ENCODE assay signal across 20 mouse cellular contexts in genomic region chr6:55040031-55040430, GRCm38 (mm10). TPM values are rescaled to one million over a fixed set of nuclear protein-coding genes. Genes with fewer than 3 reads are reported as not detected.
A peak's percentile ranks its signal among the peaks of the same experiment; 100 is the strongest.
DNase-seq lines count a peak whose midpoint lies in the region; ATAC-seq and TF ChIP-seq lines count a peak whose summit lies in the region.
"Had no signal": no experiment of that assay in that cellular context is flagged by ENCODE, and none has a peak within 500 bp of the region (broad histone marks: within the 10 kb centered on the region; RNA-seq: fewer than 3 reads in every experiment).

No protein-coding gene starts in this region.

- WGBS in heart, embryonic 15.5 days = 39% methylated on average over 1 of the region's 1 CpGs
- 72% methylated on average over 1 of the region's 1 CpGs for WGBS in liver, embryonic 13.5 days (ENCODE audit: insufficient replicate concordance)

- no peak overlapping the region for H3K27ac ChIP-seq in heart, embryonic 15.5 days
- no peak overlapping the region for H3K27ac ChIP-seq in CH12.LX (ENCODE audit: insufficient read depth, low read depth)
- no peak overlapping the region for H3K27ac ChIP-seq in liver, embryonic 13.5 days
- H3K27ac ChIP-seq: embryonic facial prominence, embryonic 15.5 days; forebrain, embryonic 15.5 days; hindbrain, embryonic 13.5 days; neural tube, embryonic 12.5 days had no signal

- H3K27me3 ChIP-seq in heart, embryonic 15.5 days = no peaks in the 10 kb centered on the region
- H3K27me3 ChIP-seq in CH12.LX (replicated peaks) = no peaks in the 10 kb centered on the region
- H3K27me3 ChIP-seq in liver, embryonic 13.5 days = no peaks in the 10 kb centered on the region
- H3K27me3 ChIP-seq: embryonic facial prominence, embryonic 15.5 days; forebrain, embryonic 15.5 days; hindbrain, embryonic 13.5 days; neural tube, embryonic 12.5 days had no signal

- peaks cover 16% of the 10 kb centered on the region for H3K4me1 ChIP-seq in heart, embryonic 15.5 days (replicated peaks)
- H3K4me1 ChIP-seq in CH12.LX (ENCODE audit: control insufficient read depth in 1 of 2, insufficient read depth in 2 of 2) = peaks cover 22 to 49% of the 10 kb centered on the region in 2 experiments
- peaks cover 40% of the 10 kb centered on the region for H3K4me1 ChIP-seq in liver, embryonic 13.5 days (replicated peaks)

- TF ChIP-seq EP300 in CH12.LX (IDR thresholded peaks at IDR 0.05; ENCODE audit: low read length) = no peak

- dilution Hi-C loops in CH12.LX (cut with MboI; ENCODE audit: extremely low pct_ligation_motif_present, extremely low pct_unique_long_range_greater_than_20kb, low sequenced_read_pairs) = no loop called here

- peaks cover 70% of the 10 kb centered on the region for H3K79me2 ChIP-seq in CH12.LX (replicated peaks; ENCODE audit: control insufficient read depth, extremely low read depth, insufficient read depth, poor library complexity, severe bottlenecking)

- no peak overlapping the region for H3K9ac ChIP-seq in heart, embryonic 15.5 days
- H3K9ac ChIP-seq in CH12.LX (ENCODE audit: insufficient read depth, low read depth) = no peak overlapping the region
- H3K9ac ChIP-seq in liver, embryonic 13.5 days = peak overlapping the region; percentile 7; the same call in 1 of the 2 replicates
- H3K9ac ChIP-seq: embryonic facial prominence, embryonic 15.5 days; forebrain, embryonic 15.5 days; hindbrain, embryonic 13.5 days; neural tube, embryonic 12.5 days had no signal

- no peak for TF ChIP-seq RAD21 in CH12.LX (IDR thresholded peaks at IDR 0.05; ENCODE audit: low read depth, low read length)

- no peak for ATAC-seq in heart, embryonic 15.5 days (replicated peaks; ENCODE audit: insufficient number of reproducible peaks, insufficient read depth, low FRiP score, low read depth)
- no peak for ATAC-seq in liver, embryonic 13.5 days (ENCODE audit: low read depth)
- ATAC-seq: forebrain, embryonic 15.5 days; intestine, postnatal 0 days; midbrain, embryonic 16.5 days had no signal

- TF ChIP-seq POLR2A in CH12.LX (IDR thresholded peaks at IDR 0.05; ENCODE audit: low read depth, low read length) = no peak

- H3K4me2 ChIP-seq in heart, embryonic 15.5 days = peak overlapping the region; percentile 84
- H3K4me2 ChIP-seq in CH12.LX (ENCODE audit: insufficient read depth, low read depth, poor library complexity, severe bottlenecking) = peak overlapping the region; percentile 95
- H3K4me2 ChIP-seq in liver, embryonic 13.5 days = peak overlapping the region; percentile 77
- H3K4me2 ChIP-seq: embryonic facial prominence, embryonic 15.5 days had no signal

- no peaks in the 10 kb centered on the region for H3K9me3 ChIP-seq in heart, embryonic 15.5 days (replicated peaks)
- H3K9me3 ChIP-seq in CH12.LX (replicated peaks; ENCODE audit: low read length) = peaks cover 4% of the 10 kb centered on the region
- no peaks in the 10 kb centered on the region for H3K9me3 ChIP-seq in liver, embryonic 13.5 days (replicated peaks)
- H3K9me3 ChIP-seq: embryonic facial prominence, embryonic 15.5 days; forebrain, embryonic 15.5 days; hindbrain, embryonic 13.5 days; neural tube, embryonic 12.5 days had no signal

- in situ Hi-C loops in CH12.LX (cut with MboI; ENCODE audit: low pct_ligation_motif_present, low pct_unique_long_range_greater_than_20kb, low sequenced_read_pairs) = no loop called here

- TF ChIP-seq CTCF in CH12.LX (conservative IDR thresholded peaks at IDR 0.05 in 1 of 2, IDR thresholded peaks at IDR 0.05 in 1 of 2; ENCODE audit: low read depth in 2 of 2, low read length in 2 of 2) = no peak

- no peaks in the 10 kb centered on the region for H3K36me3 ChIP-seq in heart, embryonic 15.5 days
- peaks cover 10 to 40% of the 10 kb centered on the region in 2 experiments for H3K36me3 ChIP-seq in CH12.LX (replicated peaks in 1 of 2; ENCODE audit: control insufficient read depth in 1 of 2, insufficient read depth in 1 of 2, low read length in 1 of 2)
- H3K36me3 ChIP-seq in liver, embryonic 13.5 days = peaks cover 9% of the 10 kb centered on the region
- H3K36me3 ChIP-seq: embryonic facial prominence, embryonic 15.5 days; forebrain, embryonic 15.5 days; hindbrain, embryonic 13.5 days; neural tube, embryonic 12.5 days had no signal

- DNase-seq in heart, adult 9 months (ENCODE audit: low spot score in 2 of 2) = no peak
- peak; percentile 15 for DNase-seq in 3T3-L1 (ENCODE audit: low read depth, low spot score)
- no peak for DNase-seq in CH12.LX (ENCODE audit: extremely low read depth)
- no peak for DNase-seq in liver, embryonic 13.5 days
- no peak for DNase-seq in layer of hippocampus, postnatal 14 days (ENCODE audit: low spot score in 2 of 2)
- no peak for DNase-seq in cerebellum, postnatal 14 days
- DNase-seq: adrenal gland, adult 2 months; cerebellum, adult 11-12 months; kidney, postnatal 14 days; lung, adult 18-20 months; lung, postnatal 36 days; retina, postnatal 1 day; thymus, adult 2 months had no signal

- no peak overlapping the region for H3K4me3 ChIP-seq in heart, embryonic 15.5 days
- peak overlapping the region in 2 of 3 experiments; percentile 92 to 100 for H3K4me3 ChIP-seq in CH12.LX (replicated peaks in 1 of 3; ENCODE audit: low read depth in 2 of 3, low read length in 2 of 3, poor library complexity in 1 of 3)
- H3K4me3 ChIP-seq in liver, embryonic 13.5 days (replicated peaks) = peak overlapping the region; percentile 99
- H3K4me3 ChIP-seq: embryonic facial prominence, embryonic 15.5 days; forebrain, embryonic 15.5 days; neural tube, embryonic 12.5 days had no signal

TF ChIP-seq in CH12.LX, 34 proteins besides CTCF, POLR2A, EP300 and RAD21:
- no peak for TF ChIP-seq PAX5 (IDR thresholded peaks at IDR 0.05; ENCODE audit: low read length)
- TF ChIP-seq KAT2A (IDR thresholded peaks at IDR 0.05; ENCODE audit: insufficient replicate concordance, low read length) = no peak
- no peak for TF ChIP-seq TBP (conservative IDR thresholded peaks at IDR 0.05; ENCODE audit: low read depth, low read length)
- TF ChIP-seq USF1 (IDR thresholded peaks at IDR 0.05; ENCODE audit: low read depth, low read length) = no peak
- TF ChIP-seq ZNF384 (IDR thresholded peaks at IDR 0.05; ENCODE audit: low read depth, low read length) = no peak
- no peak for TF ChIP-seq POLR2AphosphoS2 (IDR thresholded peaks at IDR 0.05; ENCODE audit: low read depth, low read length)
- TF ChIP-seq MAFK (IDR thresholded peaks at IDR 0.05; ENCODE audit: insufficient replicate concordance, low read length) = no peak
- TF ChIP-seq JUND (conservative IDR thresholded peaks at IDR 0.05; ENCODE audit: low read depth, low read length) = no peak
- TF ChIP-seq ZMIZ1 (IDR thresholded peaks at IDR 0.05; ENCODE audit: low read depth, low read length) = no peak
- no peak for TF ChIP-seq HCFC1 (IDR thresholded peaks at IDR 0.05; ENCODE audit: low read depth, low read length)
- no peak for TF ChIP-seq ETS1 (conservative IDR thresholded peaks at IDR 0.05; ENCODE audit: low read depth, low read length)

RNA-seq across cellular contexts. Expression of gene Gars, which starts 2.2 kb away (rescaled TPM):
- 138 and 144 TPM in 2 replicates for polyA plus RNA-seq in heart, embryonic 15.5 days (2015; fragmentation: Nextera tagmentation; extraction: Ambion mirVana)
- total RNA-seq in CH12.LX (2012; rRNA removed) (238 and 329 TPM in 2 replicates), CH12.LX (2014; rRNA removed) (432 and 457 TPM in 2 replicates)
- 341 and 354 TPM in 2 replicates for polyA plus RNA-seq in CH12.LX (2012; ENCODE audit: insufficient read length, low read depth)
- 140 and 153 TPM in 2 replicates for polyA plus RNA-seq in liver, embryonic 13.5 days (2015; fragmentation: Nextera tagmentation; extraction: Ambion mirVana)
- 100 to 1,000 TPM; 148 to 151 TPM for total RNA-seq in layer of hippocampus, postnatal 14 days (2021)

RNA-seq across cellular contexts. Expression of gene Ggct, which starts 47.3 kb away (rescaled TPM):
- 4.2 and 4.9 TPM in 2 replicates for polyA plus RNA-seq in heart, embryonic 15.5 days (2015; fragmentation: Nextera tagmentation; extraction: Ambion mirVana)
- total RNA-seq in CH12.LX (2012; rRNA removed) (9.8 and 12.3 TPM in 2 replicates), CH12.LX (2014; rRNA removed) (12.0 and 12.7 TPM in 2 replicates)
- polyA plus RNA-seq in CH12.LX (2012; ENCODE audit: insufficient read length, low read depth) = 24.5 and 31.8 TPM in 2 replicates
- 7.3 and 8.2 TPM in 2 replicates for polyA plus RNA-seq in liver, embryonic 13.5 days (2015; fragmentation: Nextera tagmentation; extraction: Ambion mirVana)
- total RNA-seq in layer of hippocampus, postnatal 14 days (2021) = 10 to 100 TPM; 33.3 to 42.4 TPM
